Mouse (Mus musculus) embryonic facial prominence, embryonic 12.5 days (tissue): Measurements from ENCODE around the gene Hfm1. TPM values are rescaled to one million over a fixed set of nuclear protein-coding genes. Genes with fewer than 3 reads are reported as not detected.

Experiments used
- ATAC-seq: fragments of 200-750 bp; cut with Nextera tagmentation; 2 replicates; pipeline ENCODE4 v1.8.0; 2017; ENCODE audit not compliant: insufficient number of reproducible peaks, insufficient read depth, low FRiP score, low TSS enrichment
- H3K27ac ChIP-seq: fragments of 300-500 bp; sonication (generic); 2 replicates; pipeline ENCODE4 v1.5.1; 2016; ENCODE audit warnings: mild to moderate bottlenecking
- H3K27me3 ChIP-seq: fragments of 300-500 bp; sonication (generic); 2 replicates; pipeline ENCODE4 v1.6.1; 2016; ENCODE audit warnings: mild to moderate bottlenecking, moderate library complexity
- H3K36me3 ChIP-seq: fragments of 300-500 bp; sonication (generic); 2 replicates; pipeline ENCODE4 v1.6.1; 2016; ENCODE audit warnings: mild to moderate bottlenecking
- H3K4me1 ChIP-seq: fragments of 300-500 bp; sonication (generic); 2 replicates; pipeline ENCODE4 v1.6.1; 2016
- H3K4me2 ChIP-seq: fragments of 300-500 bp; sonication (generic); replicated peaks from 2 replicates; pipeline ENCODE4 v1.6.1; 2016; ENCODE audit warnings: mild to moderate bottlenecking, moderate library complexity
- H3K4me3 ChIP-seq: fragments of 300-500 bp; sonication (generic); 2 replicates; pipeline ENCODE4 v1.5.1; 2016; ENCODE audit warnings: mild to moderate bottlenecking
- H3K9ac ChIP-seq: fragments of 300-500 bp; sonication (generic); 2 replicates; pipeline ENCODE4 v1.6.1; 2016; ENCODE audit warnings: mild to moderate bottlenecking, moderate library complexity
- H3K9me3 ChIP-seq: fragments of 300-500 bp; sonication (generic); 2 replicates; pipeline ENCODE4 v1.6.1; 2016; ENCODE audit warnings: mild to moderate bottlenecking, moderate library complexity
- WGBS: fragments of 180-500 bp; shearing (Covaris S2); methylation state at CpG from one replicate; pipeline ENCODE4 v1.1.7; 2016; 5-methylcytosine and 5-hydroxymethylcytosine counted together
- polyA plus RNA-seq: library from polyadenylated mRNA; unstranded; fragments of >200 nt; fragmentation: Nextera tagmentation; extraction: Ambion mirVana; gene quantifications from 2 replicates; pipeline ENCODE4 v1.2.1, GENCODE M21; 2016

Gene Hfm1
- polyA plus RNA-seq, 1 experiment from 2014 or later, result 3.3 TPM

DNA sequence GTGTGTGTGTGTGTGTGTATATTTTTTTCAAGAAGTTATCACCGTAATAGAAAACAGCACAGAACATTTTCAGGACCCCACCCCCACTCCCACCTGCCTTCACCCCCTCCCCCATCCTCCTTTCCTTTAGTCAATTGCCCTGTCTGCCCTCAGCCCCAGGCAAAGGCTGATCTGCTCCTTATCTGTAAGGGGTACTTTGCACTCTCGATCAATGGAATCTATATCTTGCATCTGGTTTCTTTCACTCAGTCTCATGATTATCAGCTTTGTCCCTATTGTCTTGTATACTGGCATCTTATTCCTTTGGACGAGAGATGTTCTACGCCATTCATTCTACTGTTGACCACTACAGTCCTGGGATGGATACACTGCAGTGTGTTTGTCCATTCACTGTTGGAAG lies 1.9 kb upstream of the Hfm1 start:
- Histone ChIP-seq H3K9ac (no peak overlapping the region), H3K36me3 (no peaks in the 10 kb centered on the region), H3K27ac (no peak overlapping the region), H3K4me3 (no peak overlapping the region), H3K9me3 (no peaks in the 10 kb centered on the region), H3K4me2 (no peak overlapping the region), H3K27me3 (no peaks in the 10 kb centered on the region), H3K4me1 (no peaks in the 10 kb centered on the region)
- 70% methylated on average over 4 of the region's 4 CpGs for WGBS
- no peak for ATAC-seq

DNA sequence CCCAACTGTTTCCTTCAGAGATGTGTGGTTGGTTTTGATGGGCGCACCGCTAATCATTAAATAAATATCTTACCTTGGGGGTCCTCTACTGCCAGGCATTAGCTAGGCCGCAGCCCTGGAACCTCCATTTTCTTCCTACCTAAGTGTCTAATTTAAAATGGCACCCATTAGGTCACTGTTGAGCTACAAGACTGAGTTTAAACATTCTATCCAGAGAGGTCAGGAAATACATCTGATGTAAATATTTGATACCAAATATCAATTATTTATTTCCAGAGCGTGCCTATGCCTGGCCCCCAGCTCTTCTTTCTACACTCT lies 207 bp upstream of the Hfm1 start:
- peak overlapping the region; percentile 71 for H3K4me3 ChIP-seq
- ATAC-seq, result no peak
- no peaks in the 10 kb centered on the region for H3K27me3 ChIP-seq
- no peaks in the 10 kb centered on the region for H3K9me3 ChIP-seq
- peak overlapping the region; percentile 77 for H3K9ac ChIP-seq
- 34% methylated on average over 4 of the region's 4 CpGs for WGBS
- no peaks in the 10 kb centered on the region for H3K36me3 ChIP-seq
- no peaks in the 10 kb centered on the region for H3K4me1 ChIP-seq
- H3K4me2 ChIP-seq, result peak overlapping the region; percentile 65
- 0 out of 2 replicates have a peak overlapping the region, but pooled peaks have one; percentile 57 for H3K27ac ChIP-seq

- no peaks in the 10 kb centered on the region for H3K4me1 ChIP-seq
- no peak overlapping the region for H3K9ac ChIP-seq
- H3K4me2 ChIP-seq, result no peak overlapping the region
- ATAC-seq, result no peak
- no peaks in the 10 kb centered on the region for H3K27me3 ChIP-seq
- no peaks in the 10 kb centered on the region for H3K9me3 ChIP-seq
- no peak overlapping the region for H3K27ac ChIP-seq
- no peaks in the 10 kb centered on the region for H3K36me3 ChIP-seq
- H3K4me3 ChIP-seq, result no peak overlapping the region
Measured at GRCm38 (mm10) chr5:106919315-106919714, 6.8 kb downstream of the Hfm1 start.

- H3K27ac ChIP-seq, result no peak overlapping the region
- H3K9me3 ChIP-seq, result no peaks in the 10 kb centered on the region
- 72% methylated on average over 2 of the region's 2 CpGs for WGBS
Measured at GRCm38 (mm10) chr5:106896879-106897278, 29.2 kb downstream of the Hfm1 start.

DNA sequence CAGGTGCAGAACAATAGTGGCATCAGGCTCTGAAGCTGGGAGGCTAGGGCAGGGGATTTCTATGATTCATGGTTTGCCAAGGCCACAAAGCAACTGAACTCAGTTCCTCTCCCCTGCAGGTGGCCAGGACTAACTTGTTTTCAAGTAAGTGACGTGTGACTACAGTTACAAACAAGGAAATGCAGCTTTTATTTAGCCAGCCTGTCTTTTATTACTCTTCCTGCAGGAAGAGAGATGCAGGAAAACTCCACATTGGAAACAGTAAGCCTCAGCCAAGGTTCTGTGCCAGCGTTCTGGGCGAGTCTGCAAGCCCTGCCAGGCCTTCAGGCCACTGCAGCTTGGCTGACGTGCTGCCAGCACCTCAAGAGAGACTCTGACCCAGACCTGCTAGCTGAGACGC lies 34.3 kb downstream of the Hfm1 start:
- ATAC-seq, result no peak
- 33% methylated on average over 5 of the region's 5 CpGs for WGBS
- Histone ChIP-seq H3K9ac (no peak overlapping the region), H3K27me3 (no peaks in the 10 kb centered on the region), H3K4me2 (no peak overlapping the region), H3K27ac (no peak overlapping the region), H3K9me3 (no peaks in the 10 kb centered on the region), H3K4me3 (no peak overlapping the region), H3K4me1 (no peaks in the 10 kb centered on the region), H3K36me3 (no peaks in the 10 kb centered on the region)

More at GRCm38 (mm10) chr5:106896879-106897278, 29.2 kb downstream of the Hfm1 start:
- H3K36me3 ChIP-seq, result no peaks in the 10 kb centered on the region
- H3K4me2 ChIP-seq, result no peak overlapping the region
- no peak for ATAC-seq
- H3K27me3 ChIP-seq, result no peaks in the 10 kb centered on the region
- no peak overlapping the region for H3K9ac ChIP-seq
- no peak overlapping the region for H3K4me3 ChIP-seq
- H3K4me1 ChIP-seq, result no peaks in the 10 kb centered on the region

GRCm38 (mm10) chr5:106887303-106888071 lies 38.6 kb downstream of the Hfm1 start:
- 73% methylated on average over 1 of the region's 1 CpGs for WGBS
- Histone ChIP-seq H3K9ac (no peak overlapping the region), H3K4me1 (no peaks in the 10 kb centered on the region), H3K4me2 (no peak overlapping the region), H3K36me3 (no peaks in the 10 kb centered on the region), H3K27ac (no peak overlapping the region), H3K4me3 (no peak overlapping the region), H3K27me3 (no peaks in the 10 kb centered on the region), H3K9me3 (no peaks in the 10 kb centered on the region)
- ATAC-seq, result no peak

DNA sequence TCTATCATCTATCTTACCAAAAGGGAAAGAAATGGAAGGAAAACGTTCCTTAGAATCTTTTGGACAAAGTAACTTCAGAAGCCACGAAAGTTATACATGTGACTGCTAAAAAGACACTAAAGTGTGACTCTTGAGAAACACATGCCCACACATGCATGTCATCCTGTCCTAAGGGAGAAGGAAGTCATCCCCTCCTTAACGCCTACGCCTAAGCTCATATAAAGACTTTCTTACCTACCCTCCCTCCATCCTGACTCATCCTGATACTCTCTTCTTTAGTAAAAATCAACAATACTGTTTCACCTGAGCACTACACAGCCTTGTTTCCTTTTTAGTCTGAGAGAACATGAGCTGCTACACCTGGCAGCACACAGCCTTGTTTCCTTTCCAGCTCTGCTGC lies 40.6 kb downstream of the Hfm1 start:
- Histone ChIP-seq H3K36me3 (no peaks in the 10 kb centered on the region), H3K9me3 (no peaks in the 10 kb centered on the region), H3K27ac (no peak overlapping the region), H3K4me2 (no peak overlapping the region), H3K4me1 (no peaks in the 10 kb centered on the region), H3K9ac (no peak overlapping the region), H3K27me3 (no peaks in the 10 kb centered on the region), H3K4me3 (no peak overlapping the region)
- WGBS, result 87% methylated on average over 4 of the region's 4 CpGs
- no peak for ATAC-seq

DNA sequence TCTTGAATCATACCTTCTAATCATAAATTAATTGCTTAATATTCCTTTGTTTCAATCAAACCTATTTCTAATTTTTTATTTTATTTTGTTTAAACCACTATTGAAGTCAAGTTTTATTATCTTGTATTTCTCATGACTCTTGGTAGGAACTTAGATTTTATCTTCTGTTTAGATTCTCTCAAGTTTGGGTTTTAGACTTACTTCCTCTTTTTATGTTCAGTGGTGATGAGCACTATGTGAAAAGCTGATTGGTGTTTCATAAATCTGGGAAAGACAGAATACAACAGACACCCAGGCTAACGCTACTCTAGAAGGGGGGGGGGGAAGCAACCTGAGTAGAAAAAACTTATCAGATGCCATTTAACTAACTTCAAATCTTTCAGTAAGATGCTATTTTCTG lies 49.7 kb downstream of the Hfm1 start:
- Histone ChIP-seq H3K36me3 (no peaks in the 10 kb centered on the region), H3K4me2 (no peak overlapping the region), H3K9ac (no peak overlapping the region), H3K4me1 (no peaks in the 10 kb centered on the region), H3K27me3 (no peaks in the 10 kb centered on the region), H3K27ac (no peak overlapping the region), H3K4me3 (no peak overlapping the region), H3K9me3 (no peaks in the 10 kb centered on the region)
- WGBS, result 86% methylated on average over 1 of the region's 1 CpGs
- ATAC-seq, result no peak

- H3K9ac ChIP-seq, result no peak overlapping the region
- WGBS, result 37% methylated on average over 3 of the region's 3 CpGs
- H3K4me3 ChIP-seq, result no peak overlapping the region
- no peaks in the 10 kb centered on the region for H3K9me3 ChIP-seq
- no peak for ATAC-seq
- no peaks in the 10 kb centered on the region for H3K36me3 ChIP-seq
- no peaks in the 10 kb centered on the region for H3K27me3 ChIP-seq
- no peak overlapping the region for H3K27ac ChIP-seq
- no peak overlapping the region for H3K4me2 ChIP-seq
- no peaks in the 10 kb centered on the region for H3K4me1 ChIP-seq
Measured at GRCm38 (mm10) chr5:106860415-106860814, 65.7 kb downstream of the Hfm1 start.

- Histone ChIP-seq H3K27ac (no peak overlapping the region), H3K9me3 (no peaks in the 10 kb centered on the region), H3K4me3 (no peak overlapping the region), H3K36me3 (no peaks in the 10 kb centered on the region), H3K4me2 (no peak overlapping the region), H3K27me3 (no peaks in the 10 kb centered on the region), H3K4me1 (no peaks in the 10 kb centered on the region), H3K9ac (no peak overlapping the region)
- no peak for ATAC-seq
- WGBS, result 89% methylated on average over 3 of the region's 3 CpGs
Measured at GRCm38 (mm10) chr5:106853284-106853683, 72.8 kb downstream of the Hfm1 start.

DNA sequence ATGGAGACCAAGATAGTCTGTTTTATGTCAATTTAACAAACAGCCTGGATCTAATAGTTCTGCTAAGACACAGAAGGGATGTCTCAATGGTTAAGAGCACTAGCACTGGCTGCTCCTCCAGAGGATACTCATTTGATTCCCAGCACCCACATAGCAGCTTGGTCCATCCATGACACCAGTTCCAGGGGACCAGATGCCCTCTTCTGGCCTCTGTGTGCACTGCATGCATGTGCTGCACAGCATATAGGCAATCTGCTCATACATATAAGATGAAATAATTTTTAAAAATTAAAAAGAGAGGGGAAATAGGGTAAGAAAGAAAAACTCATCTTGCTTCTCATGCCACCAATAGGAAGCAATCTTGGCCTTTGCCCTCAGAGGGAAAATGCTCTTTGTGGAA lies 79.1 kb downstream of the Hfm1 start:
- no peak overlapping the region for H3K9ac ChIP-seq
- no peak for ATAC-seq
- H3K36me3 ChIP-seq, result no peaks in the 10 kb centered on the region
- no peak overlapping the region for H3K4me3 ChIP-seq
- no peak overlapping the region for H3K27ac ChIP-seq
- no peaks in the 10 kb centered on the region for H3K4me1 ChIP-seq
- H3K9me3 ChIP-seq, result no peaks in the 10 kb centered on the region
- H3K4me2 ChIP-seq, result no peak overlapping the region
- no peaks in the 10 kb centered on the region for H3K27me3 ChIP-seq

DNA sequence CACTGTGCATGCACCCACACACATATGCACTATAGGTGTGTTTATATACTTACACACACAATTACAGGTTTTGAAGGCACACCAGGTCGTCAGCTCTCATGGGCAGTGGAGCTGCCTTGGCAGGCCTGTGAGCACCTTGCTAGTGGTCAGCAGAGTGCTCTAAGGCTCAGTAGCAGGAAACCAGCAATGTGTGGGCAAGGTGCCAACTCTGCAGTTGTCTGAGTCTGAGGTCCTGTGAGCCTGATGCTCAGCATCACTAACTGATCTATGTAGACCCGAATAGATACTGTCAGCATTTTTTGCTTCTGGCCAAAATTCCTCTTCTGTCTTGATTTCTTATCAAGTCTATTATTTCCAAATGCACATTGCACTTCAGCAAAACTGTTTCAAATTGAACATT lies 82.2 kb downstream of the Hfm1 start:
- Histone ChIP-seq H3K27me3 (no peaks in the 10 kb centered on the region), H3K4me1 (no peaks in the 10 kb centered on the region), H3K27ac (no peak overlapping the region), H3K36me3 (no peaks in the 10 kb centered on the region), H3K9me3 (no peaks in the 10 kb centered on the region), H3K4me2 (no peak overlapping the region), H3K4me3 (no peak overlapping the region), H3K9ac (no peak overlapping the region)
- no peak for ATAC-seq
- WGBS, result 76% methylated on average over 2 of the region's 2 CpGs

DNA sequence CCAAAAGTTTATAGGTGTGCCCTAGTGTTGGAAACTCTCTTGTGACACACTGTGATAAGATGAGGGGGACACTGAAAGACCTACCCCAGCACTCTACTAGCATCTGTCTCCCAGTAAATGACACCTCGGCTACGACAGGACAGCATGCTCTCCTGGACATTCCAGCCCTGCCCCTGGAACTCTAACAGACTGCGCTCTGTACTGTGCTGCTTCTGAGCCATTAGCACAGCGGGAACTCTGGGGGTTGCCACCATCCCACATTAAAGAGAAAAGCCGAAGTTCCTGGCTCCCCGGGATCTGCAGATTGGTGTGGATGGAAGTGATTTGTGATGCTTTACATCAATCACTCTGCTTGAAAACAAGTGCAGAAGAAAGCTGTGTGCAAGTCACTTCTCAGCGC lies 93.1 kb downstream of the Hfm1 start:
- no peaks in the 10 kb centered on the region for H3K36me3 ChIP-seq
- no peak overlapping the region for H3K27ac ChIP-seq
- H3K4me1 ChIP-seq, result peaks cover 4% of the 10 kb centered on the region; the same call in 1 of the 2 replicates
- H3K9ac ChIP-seq, result no peak overlapping the region
- H3K9me3 ChIP-seq, result no peaks in the 10 kb centered on the region
- ATAC-seq, result no peak
- no peaks in the 10 kb centered on the region for H3K27me3 ChIP-seq
- 14% methylated on average over 7 of the region's 7 CpGs for WGBS
- no peak overlapping the region for H3K4me3 ChIP-seq
- H3K4me2 ChIP-seq, result no peak overlapping the region
